Mouse (Mus musculus) CH12F3 (cell line): ENCODE results near the gene Matn3.
"Not testable (repeated sequence)": the region's sequence is repeated elsewhere in the genome, so short reads cannot be mapped to it uniquely, and the experiment has no call there.

ENCODE experiments used
- in situ Hi-C: fragments of 300-500 bp; cut with MboI; formaldehyde crosslinking; loops from 2 replicates; pipeline ENCODE4 v1.14.3; 2020; ENCODE audit warnings: low sequenced_read_pairs

Gene Matn3

GRCm38 (mm10) chr12:8935349-8935748, 12.4 kb upstream of the Matn3 start:
- in situ Hi-C loops: no loop called here

GRCm38 (mm10) chr12:8936210-8936609, 11.5 kb upstream of the Matn3 start:
- in situ Hi-C loops: not testable (repeated sequence)

DNA sequence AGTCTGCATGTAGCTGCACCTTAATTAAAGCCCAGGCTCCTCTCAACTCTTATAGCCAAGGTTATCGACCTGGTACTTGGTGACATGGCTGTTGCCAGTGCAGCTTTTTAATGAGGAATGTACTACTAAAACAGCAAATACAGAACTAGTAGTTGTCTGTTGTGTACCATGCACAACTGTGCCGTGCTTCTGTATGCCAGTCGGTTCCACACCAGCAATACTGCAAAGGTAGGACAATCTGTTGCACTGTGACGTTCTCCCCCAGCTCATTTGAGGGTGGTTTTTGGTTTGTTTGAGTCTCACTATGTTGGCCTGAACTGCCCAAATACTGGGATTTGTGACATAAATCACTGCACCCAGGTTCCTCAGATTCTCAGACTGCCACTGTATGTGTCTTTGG, 8.2 kb upstream of the Matn3 start:
- in situ Hi-C loops: no loop called here

GRCm38 (mm10) chr12:8940011-8941005, 7.4 kb upstream of the Matn3 start:
- in situ Hi-C loops: no loop called here

- in situ Hi-C loops: no loop called here
Observed at GRCm38 (mm10) chr12:8941131-8941615, 6.6 kb upstream of the Matn3 start.

DNA sequence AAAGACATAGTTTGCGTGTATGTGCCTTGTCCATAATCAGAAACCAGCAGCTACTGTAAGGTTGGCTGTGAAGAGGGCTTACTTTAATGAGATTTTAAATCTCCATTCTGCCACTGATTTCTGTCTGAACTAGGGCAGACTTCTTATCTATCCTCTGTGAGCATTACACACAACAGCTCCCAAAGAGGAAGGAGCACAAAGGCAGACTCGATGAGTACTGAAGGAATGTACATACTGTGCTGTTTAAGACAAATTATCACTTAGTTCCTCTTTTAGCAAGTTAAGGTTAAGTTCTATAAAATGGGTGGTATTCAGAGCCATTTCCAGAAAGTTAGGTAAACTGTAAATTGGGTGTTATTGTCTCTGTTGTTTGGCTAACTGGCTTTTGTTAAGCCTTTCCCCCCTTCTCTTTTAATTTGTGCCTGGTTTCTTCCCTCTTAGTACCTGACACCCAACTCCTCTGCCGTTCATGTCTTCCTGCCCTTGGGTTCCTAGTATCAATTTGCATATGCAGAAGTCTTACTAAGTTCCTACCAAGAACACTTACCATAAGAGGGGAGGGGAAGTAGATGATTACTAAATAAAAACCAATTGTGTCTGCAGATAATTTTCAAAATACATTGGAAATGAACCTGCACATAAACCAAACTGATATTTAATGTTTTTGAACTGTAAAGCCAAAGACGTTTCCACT, 5.9 kb upstream of the Matn3 start:
- in situ Hi-C loops: no loop called here

DNA sequence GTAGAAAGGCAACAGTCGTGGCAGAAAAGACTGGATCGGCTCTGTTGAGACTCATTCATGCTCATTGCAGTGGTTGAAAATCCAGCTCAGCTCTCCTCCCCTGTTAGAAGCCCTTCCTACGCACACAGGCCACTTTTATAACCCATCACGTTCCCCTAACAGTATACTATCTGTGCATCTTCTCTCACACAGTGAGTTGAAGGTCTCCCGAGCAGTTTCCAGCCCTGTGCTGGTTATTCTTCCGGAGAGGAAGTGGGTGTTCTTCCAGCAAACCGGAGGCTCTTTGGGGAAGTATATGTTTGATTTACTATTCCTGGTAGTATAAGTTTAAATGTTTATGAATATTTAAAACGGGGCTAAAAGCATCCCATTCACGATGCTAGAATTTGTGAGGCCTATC, 566 bp upstream of the Matn3 start:
- in situ Hi-C loops: no loop called here

DNA sequence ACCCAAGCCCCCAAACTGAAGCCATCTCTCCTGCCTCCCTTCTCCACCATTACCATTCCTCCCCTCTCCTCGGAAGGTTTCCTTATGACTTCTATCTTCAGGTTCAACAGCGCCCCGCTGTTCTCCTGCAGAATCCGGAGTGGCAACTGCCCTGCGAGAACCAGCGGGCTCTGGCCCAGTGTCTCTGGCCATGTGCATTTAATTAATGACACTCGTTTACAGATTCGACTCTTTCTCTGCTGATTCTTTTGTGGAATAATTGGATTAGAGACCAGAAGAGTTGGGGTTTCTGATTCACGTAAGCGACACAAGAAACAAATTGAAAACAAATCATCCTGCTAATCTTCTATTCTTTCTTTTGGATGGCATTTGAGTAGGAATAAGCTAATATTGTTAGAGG, 5.4 kb downstream of the Matn3 start:
- in situ Hi-C loops: no loop called here

DNA sequence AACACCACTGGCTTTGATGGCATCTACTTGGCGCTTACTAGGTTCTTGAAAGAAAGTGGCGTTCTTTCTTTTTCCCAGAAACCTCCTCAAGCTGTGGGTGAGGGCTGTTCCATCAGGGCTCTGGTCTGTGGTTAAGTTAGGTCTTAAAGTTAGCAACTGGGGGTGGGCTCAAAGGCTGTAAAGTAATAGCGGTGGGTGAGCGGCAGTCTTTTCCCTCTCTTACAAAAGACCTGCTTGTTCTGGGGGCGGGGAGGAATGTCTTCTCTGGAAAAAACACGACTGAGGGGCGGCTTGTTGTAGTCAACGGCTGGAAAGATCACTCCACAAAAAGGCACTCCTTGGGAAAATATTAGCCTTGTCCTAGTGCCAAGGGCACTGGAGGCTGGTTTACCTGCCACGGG, 6.4 kb downstream of the Matn3 start:
- in situ Hi-C loops: no loop called here

- in situ Hi-C loops: no loop called here
Observed at GRCm38 (mm10) chr12:8961607-8962316, 14.0 kb downstream of the Matn3 start.

- in situ Hi-C loops: no loop called here
Observed at GRCm38 (mm10) chr12:8969828-8970227, 22.1 kb downstream of the Matn3 start.

DNA sequence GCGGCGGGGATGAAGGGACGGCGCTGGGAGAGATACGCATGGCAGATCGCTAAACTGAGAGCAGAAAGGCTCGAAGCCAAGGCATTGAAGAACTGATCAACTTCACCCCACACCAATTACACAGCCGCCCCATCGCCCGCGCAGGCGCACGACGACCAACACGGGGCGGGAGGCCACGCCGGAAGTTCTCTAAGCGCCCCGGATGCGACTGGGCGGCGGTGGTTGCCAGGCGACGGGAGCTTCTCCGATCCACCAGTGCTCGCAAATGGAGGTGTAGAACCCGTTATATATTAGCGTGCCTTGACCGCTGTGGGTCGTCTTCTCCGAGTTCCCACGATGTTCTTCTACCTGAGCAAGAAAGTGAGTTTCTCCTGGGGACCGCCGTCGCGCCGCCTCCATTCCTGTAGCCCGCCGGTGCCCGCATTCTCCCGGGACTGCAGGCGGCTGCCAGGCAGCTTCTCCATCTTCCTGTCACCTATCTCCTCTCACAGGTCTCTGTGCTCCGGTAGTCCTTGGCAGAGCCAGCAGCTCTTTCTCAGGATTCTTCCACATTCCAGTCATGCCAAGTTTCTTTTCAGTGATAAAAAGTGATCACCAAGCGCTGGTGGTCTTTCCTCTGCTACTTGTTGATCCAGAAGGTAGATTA, 26.2 kb downstream of the Matn3 start, which contains the start of gene Wdr35:
Gene Wdr35, plus strand, starts transcription at position 73 of the 646 bp plus-strand sequence.
- in situ Hi-C loops: no loop called here

GRCm38 (mm10) chr12:8975076-8975475, 27.3 kb downstream of the Matn3 start:
- in situ Hi-C loops: no loop called here

DNA sequence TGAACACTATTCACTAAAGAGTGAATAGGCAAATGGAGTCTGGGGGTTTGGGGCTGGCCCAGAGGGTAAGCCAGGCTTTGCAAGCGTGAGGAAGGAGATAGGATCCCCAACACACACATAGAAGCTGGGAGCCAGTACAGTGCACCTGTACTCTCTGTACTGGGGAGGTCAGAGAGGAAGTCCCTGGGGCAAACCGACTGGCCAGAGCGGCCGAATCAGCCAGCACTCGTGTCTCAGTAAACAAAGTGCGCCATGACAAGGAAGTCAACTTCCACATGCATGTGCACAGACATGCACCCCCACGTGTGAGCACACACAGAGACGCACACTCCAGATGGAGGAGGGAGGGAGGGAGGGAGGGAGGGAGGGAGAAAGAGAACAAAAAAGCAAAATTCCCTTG, 45.5 kb downstream of the Matn3 start:
- in situ Hi-C loops: no loop called here

DNA sequence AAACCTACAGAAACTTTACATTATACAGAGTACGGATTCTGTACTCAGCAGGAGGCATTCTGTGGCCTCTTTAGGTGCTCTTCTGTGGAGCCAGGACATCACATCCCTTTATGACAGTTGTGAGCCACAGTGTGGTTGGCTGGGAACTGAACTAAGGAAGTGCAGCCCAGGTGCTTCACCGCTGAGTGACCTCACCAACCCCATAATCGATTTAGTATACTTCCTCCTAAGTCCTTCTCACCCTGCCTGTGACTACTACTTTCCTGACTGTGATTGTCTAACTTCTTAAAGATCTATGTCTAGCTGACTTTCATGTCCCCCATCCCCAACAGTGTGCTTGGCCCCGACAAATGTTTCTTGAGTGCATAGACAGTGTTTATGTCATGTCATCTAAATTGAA, 50.6 kb downstream of the Matn3 start:
- in situ Hi-C loops: no loop called here

GRCm38 (mm10) chr12:9002038-9002648, 54.4 kb downstream of the Matn3 start:
- in situ Hi-C loops: loop anchor here (25.0 kb wide), 3 partner anchors 240 to 665 kb away; partner anchors contain the start of gene Sdc1

- in situ Hi-C loops: loop anchor here (5.0 to 25.0 kb wide), 4 partner anchors 120 to 670 kb away; partner anchors contain the start of gene Sdc1
Observed at GRCm38 (mm10) chr12:9007146-9007545, 59.4 kb downstream of the Matn3 start.

DNA sequence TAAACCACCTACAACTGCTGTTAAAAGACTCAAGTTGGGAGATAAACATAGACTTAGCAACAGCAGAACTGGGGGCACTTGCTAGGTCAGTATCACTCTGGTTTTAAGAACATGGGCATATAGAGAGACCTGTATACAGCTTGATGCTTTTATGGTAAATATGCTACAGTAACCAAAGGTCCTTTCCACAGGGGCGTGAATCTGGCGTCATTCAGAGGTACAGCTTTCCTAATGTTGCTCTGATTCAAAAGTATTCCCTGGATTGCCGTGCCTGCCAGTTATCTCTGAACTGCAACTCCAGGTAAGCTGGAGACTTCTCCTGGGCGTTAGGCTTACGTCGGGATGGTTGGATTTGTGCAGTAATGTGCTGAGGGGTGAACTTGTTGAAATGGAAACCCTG, 60.1 kb downstream of the Matn3 start:
- in situ Hi-C loops: loop anchor here (5.0 to 25.0 kb wide), 4 partner anchors 121 to 671 kb away; partner anchors contain the start of gene Sdc1

DNA sequence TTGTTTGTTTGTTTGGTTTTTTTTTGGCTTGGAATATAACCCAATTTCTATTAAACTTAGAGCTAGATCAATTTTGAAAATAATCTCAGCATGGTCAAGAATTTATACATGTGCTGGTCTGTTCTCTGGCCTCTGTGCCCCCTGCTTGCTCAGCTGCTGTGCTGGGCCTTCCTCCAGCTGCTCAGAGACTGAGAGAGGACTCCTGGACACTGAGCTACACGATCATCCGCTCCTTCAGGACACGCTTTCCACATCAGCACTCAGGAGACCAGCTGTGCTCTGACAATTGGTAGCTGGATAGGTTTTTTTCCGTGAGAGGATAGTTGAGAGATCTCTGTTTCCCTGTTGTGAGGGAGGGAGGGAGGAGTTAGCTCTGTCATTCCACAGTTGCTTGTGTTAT, 62.6 kb downstream of the Matn3 start:
- in situ Hi-C loops: loop anchor here (25.0 kb wide), 3 partner anchors 248 to 673 kb away; partner anchors contain the start of gene Sdc1

DNA sequence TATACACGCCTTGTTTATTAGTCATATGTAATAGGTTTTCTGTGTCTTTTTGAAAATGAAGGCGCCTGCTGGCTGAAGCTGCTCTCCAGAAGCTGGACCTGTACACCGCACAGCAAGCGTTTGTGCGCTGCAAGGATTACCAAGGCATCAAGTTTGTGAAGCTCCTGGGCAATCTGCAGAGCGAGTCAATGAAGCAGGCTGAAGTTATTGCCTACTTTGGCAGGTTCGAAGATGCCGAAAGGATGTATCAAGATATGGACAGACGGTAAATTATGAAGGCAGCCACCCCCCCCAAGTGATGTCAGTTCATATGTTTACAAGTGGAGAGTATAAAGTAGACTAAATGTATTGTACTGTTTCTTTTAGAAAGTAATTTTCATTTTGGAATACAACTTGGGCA, 68.6 kb downstream of the Matn3 start:
- in situ Hi-C loops: loop anchor here (25.0 kb wide), 3 partner anchors 254 to 679 kb away; partner anchors contain the start of gene Sdc1
